Mouse (Mus musculus): ENCODE measurements around the gene Scgb1b15. TPM values are rescaled to one million over a fixed set of nuclear protein-coding genes. Genes with fewer than 3 reads are reported as not detected.
"Not testable (repeated sequence)": the region's sequence is repeated elsewhere in the genome, so short reads cannot be mapped to it uniquely, and the experiment has no call there.

Scgb1b15 gene
- polyA plus RNA-seq (2012), result not detected in 2 replicates

DNA sequence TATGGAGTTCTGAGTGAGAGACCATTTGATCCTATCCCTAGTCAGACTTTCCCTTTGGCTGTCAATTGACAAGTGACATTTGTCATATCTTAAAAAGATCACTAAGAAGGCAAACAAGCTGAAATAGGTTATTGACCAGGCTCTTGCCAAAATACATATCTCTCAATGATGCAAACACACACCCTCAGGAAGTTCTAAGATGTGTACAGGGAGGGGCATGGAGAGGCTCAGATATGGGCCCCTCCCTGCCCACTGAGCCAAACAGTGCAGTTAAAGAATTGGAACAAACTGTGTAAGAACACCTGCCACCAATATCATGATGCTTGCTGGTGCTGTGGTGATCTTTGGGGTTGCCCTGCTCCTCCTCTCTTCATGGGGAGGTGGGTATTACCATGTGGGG is at the start of gene Scgb1b15:
TSS of gene Scgb1b15 (plus strand) at position 301 of the 400 bp plus-strand sequence.
- H3K27me3 ChIP-seq (ENCODE audit: control insufficient read depth); H3K9me3 ChIP-seq (ENCODE audit: control insufficient read depth, low read length); H3K4me3 ChIP-seq (replicated peaks); H3K4me1 ChIP-seq (ENCODE audit: control insufficient read depth); H3K36me3 ChIP-seq (ENCODE audit: control insufficient read depth): not testable (repeated sequence)

DNA sequence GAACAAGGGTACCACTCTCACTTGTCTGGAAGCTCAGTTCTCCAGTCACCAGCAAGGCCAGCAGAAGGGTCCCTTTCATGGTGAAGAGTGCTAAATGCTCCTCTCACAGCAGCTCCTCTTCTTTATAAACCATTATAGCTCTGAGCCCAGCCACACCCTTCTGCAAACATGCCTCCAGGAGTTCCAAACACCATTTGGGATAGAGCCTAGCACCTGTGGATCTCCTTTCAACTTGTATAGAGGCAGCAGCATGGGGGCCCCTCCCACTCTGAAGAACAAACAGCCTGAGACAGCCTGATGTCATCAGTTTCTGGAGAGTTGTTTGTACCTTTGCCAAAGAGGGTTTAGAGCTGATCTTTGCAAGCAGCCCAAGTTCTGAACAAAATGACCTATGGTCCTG is 6.8 kb upstream of the Scgb1b15 start, which contains the start of gene Scgb2b15:
TSS of gene Scgb2b15 (minus strand) at position 101 of the 400 bp plus-strand sequence.
- not testable (repeated sequence) for H3K4me1 ChIP-seq (ENCODE audit: control insufficient read depth); H3K9me3 ChIP-seq (ENCODE audit: control insufficient read depth, low read length); H3K36me3 ChIP-seq (ENCODE audit: control insufficient read depth); H3K27me3 ChIP-seq (ENCODE audit: control insufficient read depth); H3K4me3 ChIP-seq (replicated peaks)

Other genes starting within 250 kb of the Scgb1b15 start
- gene Scgb2b15, start 6.9 kb upstream of the Scgb1b15 start, polyA plus RNA-seq (2012), result not detected in 2 replicates
- not detected in 2 replicates for gene Scgb2b17, start 220.0 kb downstream of the Scgb1b15 start, polyA plus RNA-seq (2012)
- not detected in 2 replicates for gene Scgb1b17, start 226.9 kb downstream of the Scgb1b15 start, polyA plus RNA-seq (2012)

Measured in erythroblast, embryonic 14.5 days (primary cell).